Mouse (Mus musculus): ENCODE results near the gene Gm10160. TPM values are rescaled to one million over a fixed set of nuclear protein-coding genes. Genes with fewer than 3 reads are reported as not detected.

Gm10160 gene
- polyA plus RNA-seq, 1 experiment from 2014 or later: not detected

- 82% methylated on average over 9 of the region's 9 CpGs for WGBS
- no peak overlapping the region for H3K9ac ChIP-seq (replicated peaks; ENCODE audit: low read depth)
- no peak overlapping the region for H3K4me3 ChIP-seq (ENCODE audit: low read depth, low read length)
- H3K27me3 ChIP-seq (replicated peaks; ENCODE audit: insufficient read depth, low read length): no peaks in the 10 kb centered on the region
- no peak overlapping the region for H3K4me2 ChIP-seq (replicated peaks; ENCODE audit: low read depth, low read length)
- ATAC-seq (no peak), DNase-seq (ENCODE audit: low spot score) (no peak)
- H3K36me3 ChIP-seq (ENCODE audit: insufficient read depth, low read length): no peaks in the 10 kb centered on the region
- TF ChIP-seq EP300 (IDR thresholded peaks at IDR 0.05): no peak
- no peak for TF ChIP-seq CTCF (IDR thresholded peaks at IDR 0.05)
- H3K9me3 ChIP-seq (ENCODE audit: low read length): no peaks in the 10 kb centered on the region
- no peaks in the 10 kb centered on the region for H3K4me1 ChIP-seq (ENCODE audit: insufficient read depth, low read depth, low read length)
- H3K27ac ChIP-seq (ENCODE audit: low read length): no peak overlapping the region
These were observed 11.8 kb upstream of the Gm10160 start for GRCm38 (mm10) chr7:81867231-81867930.

- H3K4me3 ChIP-seq (ENCODE audit: low read depth, low read length): no peak overlapping the region
- H3K4me2 ChIP-seq (replicated peaks; ENCODE audit: low read depth, low read length): no peak overlapping the region
- no peaks in the 10 kb centered on the region for H3K27me3 ChIP-seq (replicated peaks; ENCODE audit: insufficient read depth, low read length)
- H3K4me1 ChIP-seq (ENCODE audit: insufficient read depth, low read depth, low read length): no peaks in the 10 kb centered on the region
- no peak for ATAC-seq
- no peak for TF ChIP-seq EP300 (IDR thresholded peaks at IDR 0.05)
- TF ChIP-seq CTCF (IDR thresholded peaks at IDR 0.05): no peak
- H3K36me3 ChIP-seq (ENCODE audit: insufficient read depth, low read length): no peaks in the 10 kb centered on the region
- no peak overlapping the region for H3K27ac ChIP-seq (ENCODE audit: low read length)
- H3K9ac ChIP-seq (replicated peaks; ENCODE audit: low read depth): no peak overlapping the region
- no peaks in the 10 kb centered on the region for H3K9me3 ChIP-seq (ENCODE audit: low read length)
- 92% methylated on average over 6 of the region's 6 CpGs for WGBS
- DNase-seq (ENCODE audit: low spot score): no peak
These were observed 10.3 kb upstream of the Gm10160 start for GRCm38 (mm10) chr7:81865937-81866336.

GRCm38 (mm10) chr7:81864552-81864951 is 9.0 kb upstream of the Gm10160 start:
- no peaks in the 10 kb centered on the region for H3K9me3 ChIP-seq (ENCODE audit: low read length)
- H3K27ac ChIP-seq (ENCODE audit: low read length): no peak overlapping the region
- no peaks in the 10 kb centered on the region for H3K4me1 ChIP-seq (ENCODE audit: insufficient read depth, low read depth, low read length)
- no peaks in the 10 kb centered on the region for H3K36me3 ChIP-seq (ENCODE audit: insufficient read depth, low read length)
- no peak overlapping the region for H3K9ac ChIP-seq (replicated peaks; ENCODE audit: low read depth)
- no peak overlapping the region for H3K4me2 ChIP-seq (replicated peaks; ENCODE audit: low read depth, low read length)
- WGBS: 91% methylated on average over 6 of the region's 6 CpGs
- DNase-seq (ENCODE audit: low spot score): no peak
- no peak for ATAC-seq
- no peak for TF ChIP-seq CTCF (IDR thresholded peaks at IDR 0.05)
- TF ChIP-seq EP300 (IDR thresholded peaks at IDR 0.05): no peak
- H3K27me3 ChIP-seq (replicated peaks; ENCODE audit: insufficient read depth, low read length): 0 out of 2 replicates have a peak, but pooled peaks cover 4% of the 10 kb centered on the region
- H3K4me3 ChIP-seq (ENCODE audit: low read depth, low read length): no peak overlapping the region

- ATAC-seq (peak; percentile 32), DNase-seq (ENCODE audit: low spot score) (peak; percentile 60)
- Histone ChIP-seq H3K9ac (replicated peaks; ENCODE audit: low read depth) (no peak overlapping the region), H3K27ac (ENCODE audit: low read length) (peak overlapping the region; percentile 39), H3K36me3 (ENCODE audit: insufficient read depth, low read length) (no peaks in the 10 kb centered on the region), H3K4me1 (ENCODE audit: insufficient read depth, low read depth, low read length) (no peaks in the 10 kb centered on the region), H3K9me3 (ENCODE audit: low read length) (no peaks in the 10 kb centered on the region), H3K4me2 (replicated peaks; ENCODE audit: low read depth, low read length) (peak overlapping the region; percentile 15; the same call in 1 of the 2 replicates), H3K27me3 (replicated peaks; ENCODE audit: insufficient read depth, low read length) (0 out of 2 replicates have a peak, but pooled peaks cover 6% of the 10 kb centered on the region), H3K4me3 (ENCODE audit: low read depth, low read length) (no peak overlapping the region)
- whole genome bisulfite sequencing: 56% methylated on average over 24 of the region's 24 CpGs
- TF ChIP-seq CTCF (IDR thresholded peaks at IDR 0.05): no peak
- TF ChIP-seq EP300 (IDR thresholded peaks at IDR 0.05): no peak
These were observed 7.3 kb upstream of the Gm10160 start for GRCm38 (mm10) chr7:81862587-81863583.

GRCm38 (mm10) chr7:81861921-81862320 is 6.3 kb upstream of the Gm10160 start:
- DNase-seq (ENCODE audit: low spot score) (no peak), ATAC-seq (no peak)
- Histone ChIP-seq H3K4me2 (replicated peaks; ENCODE audit: low read depth, low read length) (no peak overlapping the region), H3K4me3 (ENCODE audit: low read depth, low read length) (no peak overlapping the region), H3K9ac (replicated peaks; ENCODE audit: low read depth) (no peak overlapping the region), H3K27me3 (replicated peaks; ENCODE audit: insufficient read depth, low read length) (0 out of 2 replicates have a peak, but pooled peaks cover 6% of the 10 kb centered on the region), H3K27ac (ENCODE audit: low read length) (no peak overlapping the region), H3K36me3 (ENCODE audit: insufficient read depth, low read length) (no peaks in the 10 kb centered on the region), H3K9me3 (ENCODE audit: low read length) (no peaks in the 10 kb centered on the region), H3K4me1 (ENCODE audit: insufficient read depth, low read depth, low read length) (no peaks in the 10 kb centered on the region)
- WGBS: 61% methylated on average over 4 of the region's 4 CpGs
- TF ChIP-seq EP300 (IDR thresholded peaks at IDR 0.05) (no peak), CTCF (IDR thresholded peaks at IDR 0.05) (no peak)

GRCm38 (mm10) chr7:81861461-81861860 is 5.9 kb upstream of the Gm10160 start:
- 0 out of 2 replicates have a peak, but pooled peaks cover 6% of the 10 kb centered on the region for H3K27me3 ChIP-seq (replicated peaks; ENCODE audit: insufficient read depth, low read length)
- no peak overlapping the region for H3K4me2 ChIP-seq (replicated peaks; ENCODE audit: low read depth, low read length)
- H3K9me3 ChIP-seq (ENCODE audit: low read length): no peaks in the 10 kb centered on the region
- no peak overlapping the region; the same call in 1 of the 2 replicates for H3K27ac ChIP-seq (ENCODE audit: low read length)
- TF ChIP-seq EP300 (IDR thresholded peaks at IDR 0.05): no peak
- no peak for TF ChIP-seq CTCF (IDR thresholded peaks at IDR 0.05)
- DNase-seq (ENCODE audit: low spot score): no peak
- WGBS: 74% methylated on average over 2 of the region's 2 CpGs
- no peaks in the 10 kb centered on the region for H3K36me3 ChIP-seq (ENCODE audit: insufficient read depth, low read length)
- no peaks in the 10 kb centered on the region for H3K4me1 ChIP-seq (ENCODE audit: insufficient read depth, low read depth, low read length)
- no peak for ATAC-seq
- no peak overlapping the region for H3K4me3 ChIP-seq (ENCODE audit: low read depth, low read length)
- H3K9ac ChIP-seq (replicated peaks; ENCODE audit: low read depth): no peak overlapping the region

All from lung, postnatal 0 days (tissue).